Mouse (Mus musculus): ENCODE data around the gene Gm11032. TPM values are rescaled to one million over a fixed set of nuclear protein-coding genes. Genes with fewer than 3 reads are reported as not detected.
"Not testable (repeated sequence)": the region's sequence is repeated elsewhere in the genome, so short reads cannot be mapped to it uniquely, and the experiment has no call there.

Gene Gm11032
- polyA plus RNA-seq, 1 experiment from 2014 or later, result not detected

- Histone ChIP-seq H3K4me2 (no peak overlapping the region), H3K4me1 (peaks cover 9% of the 10 kb centered on the region), H3K27ac (no peak overlapping the region), H3K27me3 (replicated peaks) (no peaks in the 10 kb centered on the region), H3K9ac (no peak overlapping the region), H3K36me3 (replicated peaks) (no peaks in the 10 kb centered on the region), H3K9me3 (no peaks in the 10 kb centered on the region), H3K4me3 (no peak overlapping the region)
- WGBS, result 57% methylated on average over 2 of the region's 2 CpGs
- no peak for ATAC-seq (replicated peaks)
Measured at GRCm38 (mm10) chr11:4633420-4633819, 13.6 kb downstream of the Gm11032 start.

DNA sequence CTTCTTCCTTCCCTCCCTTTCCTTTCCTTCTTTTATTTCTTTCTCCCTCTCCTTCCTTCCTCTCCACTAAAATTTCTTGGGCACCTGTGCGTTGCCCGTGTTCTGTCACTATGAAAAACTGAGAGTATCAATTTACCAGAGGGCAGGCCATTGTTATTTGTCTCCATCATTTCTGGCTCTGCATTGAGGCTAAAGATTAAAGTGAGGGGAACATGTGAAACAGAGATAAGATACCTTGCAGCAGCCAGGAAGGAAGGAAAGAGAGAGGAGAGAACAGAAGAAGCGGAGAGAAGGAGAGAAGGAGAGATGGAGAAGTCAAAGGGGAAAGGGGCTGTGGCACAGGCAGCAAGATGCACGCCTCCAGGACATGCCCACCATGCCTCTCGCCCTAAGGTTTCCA lies 14.5 kb downstream of the Gm11032 start:
- no peaks in the 10 kb centered on the region for H3K36me3 ChIP-seq (replicated peaks)
- H3K4me2 ChIP-seq, result no peak overlapping the region
- no peak overlapping the region for H3K4me3 ChIP-seq
- WGBS, result 81% methylated on average over 5 of the region's 5 CpGs
- no peak for ATAC-seq (replicated peaks)
- H3K4me1 ChIP-seq, result peaks cover 19% of the 10 kb centered on the region
- H3K27ac ChIP-seq, result no peak overlapping the region
- no peaks in the 10 kb centered on the region for H3K9me3 ChIP-seq
- H3K9ac ChIP-seq, result no peak overlapping the region
- no peaks in the 10 kb centered on the region for H3K27me3 ChIP-seq (replicated peaks)

- Histone ChIP-seq H3K36me3 (replicated peaks) (0 out of 2 replicates have a peak, but pooled peaks cover 3% of the 10 kb centered on the region), H3K4me3 (peak overlapping the region; percentile 96; the same call in 1 of the 2 replicates), H3K9me3 (no peaks in the 10 kb centered on the region), H3K4me2 (peak overlapping the region; percentile 79), H3K27me3 (replicated peaks) (no peaks in the 10 kb centered on the region), H3K9ac (peak overlapping the region; percentile 83; the same call in 1 of the 2 replicates), H3K27ac (no peak overlapping the region), H3K4me1 (peaks cover 15% of the 10 kb centered on the region)
- ATAC-seq (replicated peaks), result 0 out of 2 replicates have a peak, but pooled peaks have one; percentile 17
- 59% methylated on average over 5 of the region's 5 CpGs for WGBS
Measured at GRCm38 (mm10) chr11:4636782-4637342, 17.0 kb downstream of the Gm11032 start.

- Histone ChIP-seq H3K9me3 (no peaks in the 10 kb centered on the region), H3K27me3 (replicated peaks) (no peaks in the 10 kb centered on the region), H3K4me2 (peak within 1 kb of the TSS; percentile 79), H3K9ac (peak within 1 kb of the TSS; percentile 83), H3K36me3 (replicated peaks) (0 out of 2 replicates have a peak, but pooled peaks cover 6% of the 10 kb centered on the region), H3K4me1 (peaks cover 15% of the 10 kb centered on the region), H3K27ac (peak within 1 kb of the TSS; percentile 75), H3K4me3 (peak within 1 kb of the TSS; percentile 96)
- WGBS, result under 1% methylated on average over 35 of the region's 35 CpGs
- peak; percentile 94 for ATAC-seq (replicated peaks)
Measured at GRCm38 (mm10) chr11:4637534-4638234, 17.8 kb downstream of the Gm11032 start, which contains the start of gene Ascc2. TSS of gene Ascc2 (plus strand) at chr11:4637747.

DNA sequence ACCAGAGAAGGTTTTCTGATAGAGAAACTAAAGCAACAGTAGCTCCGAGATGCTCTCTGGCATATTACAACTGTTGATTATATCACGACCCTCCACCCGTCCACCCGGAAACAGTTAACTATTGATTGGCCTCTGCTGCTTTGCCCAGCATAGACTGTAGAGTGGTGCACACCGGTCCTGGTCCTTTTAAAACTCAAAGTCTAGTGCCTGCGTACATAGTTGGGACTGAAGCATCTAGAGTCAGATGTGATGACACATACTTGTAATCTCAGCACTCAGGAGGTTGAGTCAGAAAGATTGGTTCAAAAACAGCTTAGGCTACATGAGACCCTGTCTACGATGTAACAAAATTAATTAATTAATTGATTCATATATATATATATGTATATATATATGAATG lies 18.4 kb downstream of the Gm11032 start:
- H3K27ac ChIP-seq, result no peak overlapping the region
- WGBS, result 32% methylated on average over 7 of the region's 7 CpGs

DNA sequence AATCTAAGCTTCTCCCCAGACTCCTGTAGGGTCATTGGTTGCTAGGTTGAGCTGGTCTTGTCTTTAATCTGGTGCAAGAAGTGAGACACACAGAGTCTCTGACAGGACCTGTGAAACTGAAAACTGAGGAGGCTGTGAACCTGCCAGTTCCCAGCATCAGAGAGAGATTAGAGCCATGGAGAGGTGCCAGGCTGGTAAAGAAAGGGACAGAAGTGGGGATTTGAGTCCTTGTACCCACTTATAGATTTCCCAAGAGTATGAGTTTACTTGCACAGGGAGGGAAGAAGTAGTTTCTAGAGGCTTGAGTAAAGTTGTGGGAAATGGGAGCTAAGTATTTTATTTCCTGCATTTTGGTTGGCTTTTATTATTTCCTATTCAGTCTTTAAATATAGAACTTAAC lies 21.3 kb downstream of the Gm11032 start:
- Histone ChIP-seq H3K4me3 (no peak overlapping the region), H3K4me2 (no peak overlapping the region), H3K27ac (no peak overlapping the region), H3K27me3 (replicated peaks) (no peaks in the 10 kb centered on the region), H3K9ac (no peak overlapping the region), H3K4me1 (peaks cover 15% of the 10 kb centered on the region), H3K9me3 (no peaks in the 10 kb centered on the region), H3K36me3 (replicated peaks) (peaks cover 6% of the 10 kb centered on the region; the same call in 1 of the 2 replicates)
- ATAC-seq (replicated peaks), result no peak

More for the DNA sequence above, 18.4 kb downstream of the Gm11032 start:
- H3K36me3 ChIP-seq (replicated peaks), result 0 out of 2 replicates have a peak, but pooled peaks cover 6% of the 10 kb centered on the region
- peak overlapping the region; percentile 96 for H3K4me3 ChIP-seq
- ATAC-seq (replicated peaks), result no peak
- peaks cover 15% of the 10 kb centered on the region for H3K4me1 ChIP-seq
- no peaks in the 10 kb centered on the region for H3K27me3 ChIP-seq (replicated peaks)
- H3K9me3 ChIP-seq, result no peaks in the 10 kb centered on the region
- H3K4me2 ChIP-seq, result peak overlapping the region; percentile 79
- peak overlapping the region; percentile 83; the same call in 1 of the 2 replicates for H3K9ac ChIP-seq

DNA sequence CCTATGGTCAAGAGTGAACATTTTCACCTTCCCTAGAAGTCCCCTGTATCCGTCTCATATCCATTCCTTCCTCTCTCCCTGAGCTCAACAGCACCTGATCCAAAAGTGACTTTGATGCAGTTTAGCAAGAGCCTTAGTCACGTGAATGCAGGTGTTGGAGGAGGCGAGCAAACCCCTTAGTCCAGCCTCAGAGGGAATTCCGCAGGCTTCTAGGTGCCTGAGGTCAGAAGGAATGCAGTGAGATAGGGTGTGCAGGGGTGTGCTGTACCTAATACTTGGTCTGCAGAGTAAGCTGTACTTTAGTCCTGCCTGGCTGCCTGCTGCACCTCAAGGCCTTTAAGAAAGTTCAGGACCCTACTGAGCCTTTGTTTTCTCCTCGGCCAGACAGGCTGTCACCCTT lies 23.9 kb downstream of the Gm11032 start:
- Histone ChIP-seq H3K27ac (no peak overlapping the region), H3K9me3 (no peaks in the 10 kb centered on the region), H3K4me1 (peaks cover 7% of the 10 kb centered on the region), H3K9ac (no peak overlapping the region), H3K36me3 (replicated peaks) (peaks cover 20% of the 10 kb centered on the region; the same call in 1 of the 2 replicates), H3K4me2 (no peak overlapping the region), H3K4me3 (no peak overlapping the region), H3K27me3 (replicated peaks) (no peaks in the 10 kb centered on the region)
- no peak for ATAC-seq (replicated peaks)
- 69% methylated on average over 5 of the region's 5 CpGs for WGBS

GRCm38 (mm10) chr11:4645180-4645579 lies 25.3 kb downstream of the Gm11032 start:
- peaks cover 29% of the 10 kb centered on the region; the same call in 1 of the 2 replicates for H3K36me3 ChIP-seq (replicated peaks)
- ATAC-seq (replicated peaks), result not testable (repeated sequence)
- 92% methylated on average over 5 of the region's 6 CpGs for WGBS

DNA sequence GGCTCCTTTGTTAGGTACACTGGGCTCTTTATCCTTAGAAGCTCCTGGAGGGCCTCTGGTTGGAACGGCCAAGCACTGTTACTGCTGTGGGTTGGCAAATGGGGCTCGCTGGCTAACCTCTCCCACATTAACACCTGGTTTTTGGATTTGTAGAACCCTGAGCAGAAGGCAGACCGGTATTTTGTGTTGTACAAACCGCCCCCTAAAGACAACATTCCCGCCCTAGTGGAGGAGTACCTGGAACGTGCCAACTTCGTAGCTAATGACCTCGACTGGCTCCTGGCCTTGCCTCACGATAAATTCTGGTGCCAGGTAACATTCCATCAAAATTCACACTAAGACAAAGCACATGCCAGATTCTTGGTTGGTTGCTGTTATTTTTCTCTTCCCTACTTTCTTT lies 26.5 kb downstream of the Gm11032 start:
- H3K27ac ChIP-seq, result no peak overlapping the region
- H3K4me1 ChIP-seq, result no peaks in the 10 kb centered on the region
- no peak for ATAC-seq (replicated peaks)
- no peaks in the 10 kb centered on the region for H3K27me3 ChIP-seq (replicated peaks)
- no peak overlapping the region for H3K4me2 ChIP-seq
- no peak overlapping the region for H3K9ac ChIP-seq
- WGBS, result 93% methylated on average over 9 of the region's 9 CpGs
- no peak overlapping the region for H3K4me3 ChIP-seq
- peaks cover 36% of the 10 kb centered on the region; the same call in 1 of the 2 replicates for H3K36me3 ChIP-seq (replicated peaks)
- H3K9me3 ChIP-seq, result no peaks in the 10 kb centered on the region

More at GRCm38 (mm10) chr11:4645180-4645579, 25.3 kb downstream of the Gm11032 start:
- H3K4me3 ChIP-seq; H3K9me3 ChIP-seq; H3K27ac ChIP-seq; H3K4me1 ChIP-seq; H3K9ac ChIP-seq; H3K27me3 ChIP-seq (replicated peaks); H3K4me2 ChIP-seq: not testable (repeated sequence)

GRCm38 (mm10) chr11:4659818-4660217 lies 40.0 kb downstream of the Gm11032 start:
- 88% methylated on average over 1 of the region's 1 CpGs for WGBS
- Histone ChIP-seq H3K27ac (no peak overlapping the region), H3K27me3 (replicated peaks) (no peaks in the 10 kb centered on the region), H3K4me3 (no peak overlapping the region), H3K4me1 (no peaks in the 10 kb centered on the region), H3K9ac (no peak overlapping the region), H3K36me3 (replicated peaks) (peaks cover 30% of the 10 kb centered on the region; the same call in 1 of the 2 replicates), H3K4me2 (no peak overlapping the region), H3K9me3 (no peaks in the 10 kb centered on the region)
- no peak for ATAC-seq (replicated peaks)

DNA sequence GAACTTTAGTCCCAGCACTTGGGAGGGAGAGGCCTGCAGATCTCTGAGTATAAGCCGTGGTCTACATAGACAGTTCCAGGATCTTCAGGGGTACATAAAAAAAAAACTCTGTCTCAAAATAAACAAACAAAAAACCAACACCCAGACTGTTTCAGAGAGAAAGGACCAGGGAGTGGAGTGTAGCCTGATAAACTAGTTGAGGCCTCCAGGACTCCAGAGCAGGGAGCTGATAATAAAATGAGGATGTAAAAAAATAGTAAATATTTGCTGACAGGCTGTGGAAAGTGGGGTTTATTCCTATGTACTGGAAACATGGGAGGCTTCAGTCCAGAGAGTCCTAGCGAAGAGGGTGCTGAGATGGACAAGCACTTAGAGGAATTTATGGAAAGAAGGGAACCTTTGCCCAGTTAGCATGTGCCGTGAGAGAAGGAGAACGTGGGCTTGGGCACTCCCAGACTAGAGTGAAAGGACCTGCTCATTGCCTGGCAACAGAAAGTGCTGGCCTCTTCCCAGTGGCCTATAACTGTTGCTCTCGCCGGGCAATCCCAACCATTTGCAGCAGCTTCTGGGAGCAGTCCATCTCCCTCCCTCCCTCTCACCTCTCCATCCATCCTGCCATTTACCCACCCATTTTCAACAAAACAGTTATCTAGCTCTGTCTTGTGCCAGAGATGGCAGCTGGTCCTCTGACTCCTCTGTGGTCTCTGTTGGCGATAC lies 40.6 kb downstream of the Gm11032 start:
- Histone ChIP-seq H3K36me3 (replicated peaks) (peaks cover 30% of the 10 kb centered on the region; the same call in 1 of the 2 replicates), H3K9me3 (no peaks in the 10 kb centered on the region), H3K4me3 (no peak overlapping the region), H3K9ac (no peak overlapping the region), H3K27me3 (replicated peaks) (no peaks in the 10 kb centered on the region), H3K27ac (no peak overlapping the region), H3K4me1 (no peaks in the 10 kb centered on the region), H3K4me2 (no peak overlapping the region)
- 87% methylated on average over 7 of the region's 7 CpGs for WGBS
- no peak for ATAC-seq (replicated peaks)

GRCm38 (mm10) chr11:4661324-4661723 lies 41.5 kb downstream of the Gm11032 start:
- H3K9ac ChIP-seq, result no peak overlapping the region
- peaks cover 30% of the 10 kb centered on the region; the same call in 1 of the 2 replicates for H3K36me3 ChIP-seq (replicated peaks)
- no peaks in the 10 kb centered on the region for H3K9me3 ChIP-seq
- H3K27me3 ChIP-seq (replicated peaks), result no peaks in the 10 kb centered on the region
- no peak overlapping the region for H3K4me3 ChIP-seq
- H3K27ac ChIP-seq, result no peak overlapping the region
- no peaks in the 10 kb centered on the region for H3K4me1 ChIP-seq
- H3K4me2 ChIP-seq, result no peak overlapping the region
- WGBS, result 90% methylated on average over 4 of the region's 4 CpGs
- ATAC-seq (replicated peaks), result no peak

Measured in midbrain, embryonic 15.5 days (tissue).